Mouse (Mus musculus) cerebellum, adult 11 months (tissue): Measurements from ENCODE around the gene Zfp964.
"Not testable (repeated sequence)": the region's sequence is repeated elsewhere in the genome, so short reads cannot be mapped to it uniquely, and the experiment has no call there.

Experiments
- DNase-seq: peaks from one replicate; pipeline ENCODE4 v3.0.0; 2022

Gene Zfp964

GRCm38 (mm10) chr8:69654358-69654981 lies at the start of gene Zfp964:
Gene Zfp964, plus strand, starts transcription at chr8:69654479.
- DNase-seq, result peak; percentile 89

- DNase-seq, result no peak
These were observed 39.6 kb upstream of the Zfp964 start for GRCm38 (mm10) chr8:69614687-69615086.

GRCm38 (mm10) chr8:69618078-69618477 lies 36.2 kb upstream of the Zfp964 start:
- no peak for DNase-seq

- DNase-seq, result peak; percentile 98
These were observed 29.0 kb upstream of the Zfp964 start, which contains the start of gene Zfp868 for GRCm38 (mm10) chr8:69625095-69625789. Gene Zfp868, minus strand, starts transcription at chr8:69625548.

- no peak for DNase-seq
These were observed 396 bp upstream of the Zfp964 start for GRCm38 (mm10) chr8:69653808-69654357.

GRCm38 (mm10) chr8:69661294-69661693 lies 7.0 kb downstream of the Zfp964 start:
- no peak for DNase-seq

- not testable (repeated sequence) for DNase-seq
These were observed 10.8 kb downstream of the Zfp964 start for GRCm38 (mm10) chr8:69665051-69665450.

- no peak for DNase-seq
These were observed 47.5 kb downstream of the Zfp964 start for GRCm38 (mm10) chr8:69701810-69702209.

GRCm38 (mm10) chr8:69710624-69711023 lies 56.3 kb downstream of the Zfp964 start, which contains the start of gene Zfp869:
Gene Zfp869, minus strand, starts transcription at chr8:69710724.
- DNase-seq, result not testable (repeated sequence)

GRCm38 (mm10) chr8:69713516-69713915 lies 59.2 kb downstream of the Zfp964 start:
- no peak for DNase-seq

- DNase-seq, result no peak
These were observed 61.1 kb downstream of the Zfp964 start for GRCm38 (mm10) chr8:69715366-69715765.
